Mouse (Mus musculus) left cerebral cortex, adult 11 months (tissue): ENCODE measurements around the gene Klc3.

ENCODE experiments used
- DNase-seq: peaks from one replicate; pipeline ENCODE4 v3.0.0; 2022; ENCODE audit warnings: low spot score

Klc3 gene

DNA sequence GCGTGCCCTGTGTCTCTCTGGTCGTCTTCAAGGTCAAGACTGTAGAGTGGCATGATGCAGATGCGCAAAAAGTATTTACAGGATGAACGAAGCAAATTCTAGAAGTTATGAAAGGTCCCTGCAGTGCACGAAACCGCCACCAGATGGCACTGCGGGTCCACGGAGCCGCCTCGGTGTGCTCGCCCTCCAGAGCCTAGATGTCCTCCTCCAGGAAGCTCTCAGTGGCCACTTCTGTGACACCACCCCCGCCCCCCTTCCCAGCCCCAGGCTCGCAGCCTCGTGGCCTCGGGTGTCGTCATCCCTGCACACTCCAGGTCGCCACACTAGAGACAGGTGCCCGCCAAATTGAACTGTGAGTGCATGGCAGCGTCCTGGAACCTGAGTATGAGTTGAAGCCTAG lies 1.5 kb upstream of the Klc3 start:
- no peak for DNase-seq

DNA sequence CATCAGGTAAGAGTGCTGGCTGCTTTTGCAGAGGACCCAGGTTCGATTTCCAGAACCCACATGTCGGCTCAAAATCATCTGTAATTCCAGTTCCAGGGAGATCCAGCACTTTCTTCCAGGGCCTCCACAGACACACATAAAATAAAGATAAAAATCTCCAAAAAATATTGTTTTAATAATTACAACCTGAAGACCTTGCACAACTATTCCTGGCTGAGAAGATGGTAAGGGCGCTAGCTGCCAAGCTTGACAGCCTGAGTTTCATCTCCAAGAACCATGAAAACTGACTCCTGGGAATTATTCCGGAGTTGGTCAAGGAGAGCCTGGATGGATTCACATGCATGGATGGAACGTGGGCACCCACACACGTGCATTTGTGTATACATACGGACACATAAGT lies 572 bp upstream of the Klc3 start, which contains the start of gene Ckm:
Gene Ckm (plus strand): TSS at position 301 of the 400 bp plus-strand sequence.
- no peak for DNase-seq

DNA sequence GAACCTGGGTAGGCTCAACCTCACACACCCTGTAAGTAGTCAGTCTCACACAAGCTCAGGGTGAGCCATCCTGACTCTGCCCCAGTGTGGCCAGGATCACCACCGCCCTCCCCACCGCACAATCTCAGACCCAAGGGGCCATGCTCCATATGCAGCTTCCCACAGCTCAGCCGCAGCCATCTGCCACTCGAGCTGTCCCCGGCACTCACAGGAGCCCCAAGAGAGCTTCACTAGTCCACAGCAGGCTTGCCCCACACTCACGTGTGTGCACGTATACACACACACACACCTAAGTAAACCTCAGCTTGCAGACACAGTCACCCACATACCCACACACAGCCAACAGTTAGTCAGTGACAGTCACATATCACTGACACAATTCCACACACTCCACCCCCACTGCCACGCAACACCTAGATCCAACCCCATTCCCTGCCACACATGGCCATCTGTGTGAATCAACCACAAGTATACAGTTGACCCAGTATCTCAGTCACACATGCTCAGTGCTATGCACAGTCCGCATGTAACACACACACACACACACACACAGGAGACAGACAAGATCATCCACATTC lies 1.3 kb downstream of the Klc3 start:
- DNase-seq: no peak

DNA sequence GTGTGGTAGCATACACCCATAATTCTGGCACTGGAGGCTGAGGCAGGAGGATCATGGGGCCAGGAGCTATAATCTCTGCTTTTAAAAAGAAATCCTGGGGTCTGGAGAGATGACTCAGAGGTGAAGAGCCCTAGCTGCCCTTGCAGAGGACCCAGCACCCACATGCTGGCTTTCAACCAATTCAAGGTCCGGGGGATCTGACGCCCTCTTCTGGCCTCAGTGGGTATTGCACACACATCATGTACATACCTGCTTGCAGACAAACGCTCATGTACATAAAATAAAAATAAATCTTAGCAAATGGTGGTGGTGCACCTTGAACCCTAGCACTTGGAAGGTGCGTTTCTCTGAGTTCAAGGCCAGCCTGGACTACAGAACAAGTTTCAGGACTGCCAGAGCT lies 3.0 kb downstream of the Klc3 start:
- no peak for DNase-seq

DNA sequence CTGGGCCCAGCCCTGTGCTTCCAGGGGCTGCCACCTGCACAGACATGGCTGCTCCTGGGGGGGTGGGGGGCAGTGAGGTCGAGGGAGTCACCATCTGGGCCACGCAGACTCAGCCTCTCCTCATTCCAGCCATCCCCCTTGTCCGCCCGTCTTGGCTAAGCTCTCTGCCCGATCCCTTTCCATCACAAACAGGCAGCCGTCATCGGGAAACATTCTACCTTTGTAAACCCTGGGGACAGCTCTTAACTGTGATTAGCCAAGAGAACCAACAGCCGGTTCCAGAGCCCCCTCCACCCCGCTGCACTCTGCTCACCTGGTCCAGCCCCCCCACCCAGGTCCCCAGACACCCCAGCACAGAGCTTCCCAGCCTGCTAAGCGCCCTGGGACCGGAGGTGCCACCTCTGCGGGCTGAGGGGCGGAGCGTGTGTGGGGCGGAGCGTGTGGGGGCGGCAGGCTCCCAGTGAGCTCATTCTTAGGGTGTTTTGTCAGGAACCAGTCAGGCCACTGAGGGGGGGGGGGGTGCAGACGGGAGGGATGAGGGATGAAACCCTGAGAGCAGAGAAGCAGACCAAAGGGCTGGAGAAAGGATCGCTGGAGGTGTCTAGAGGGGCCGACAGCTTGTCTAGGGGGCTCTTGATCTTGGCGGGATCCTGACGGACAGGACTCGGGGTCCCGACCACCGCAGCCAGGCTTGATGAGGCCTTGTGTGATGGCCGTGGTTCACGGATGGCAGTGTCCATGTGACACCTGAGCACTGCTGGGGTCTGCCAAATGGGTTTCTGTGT lies 4.2 kb downstream of the Klc3 start:
- DNase-seq: no peak

DNA sequence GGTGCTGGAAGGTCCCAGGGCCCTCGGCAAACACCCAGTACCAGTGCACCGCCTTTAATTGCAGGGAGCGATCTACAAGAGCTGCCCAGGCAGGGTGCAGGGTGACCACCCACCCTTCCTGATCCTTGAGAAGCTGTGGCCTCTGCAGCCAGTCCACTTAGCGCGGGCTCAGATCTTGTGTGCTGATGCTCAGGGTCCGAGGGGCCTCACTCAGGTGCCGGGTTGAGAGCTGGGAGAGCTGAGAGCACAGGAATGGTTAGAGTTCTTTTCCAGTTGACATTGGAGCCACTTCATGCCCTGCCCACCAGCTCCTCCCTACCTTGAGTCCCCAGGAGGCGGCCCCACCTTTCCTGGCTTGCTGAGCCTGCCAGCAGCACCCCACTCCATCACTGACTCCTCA lies 9.4 kb downstream of the Klc3 start:
- no peak for DNase-seq

DNA sequence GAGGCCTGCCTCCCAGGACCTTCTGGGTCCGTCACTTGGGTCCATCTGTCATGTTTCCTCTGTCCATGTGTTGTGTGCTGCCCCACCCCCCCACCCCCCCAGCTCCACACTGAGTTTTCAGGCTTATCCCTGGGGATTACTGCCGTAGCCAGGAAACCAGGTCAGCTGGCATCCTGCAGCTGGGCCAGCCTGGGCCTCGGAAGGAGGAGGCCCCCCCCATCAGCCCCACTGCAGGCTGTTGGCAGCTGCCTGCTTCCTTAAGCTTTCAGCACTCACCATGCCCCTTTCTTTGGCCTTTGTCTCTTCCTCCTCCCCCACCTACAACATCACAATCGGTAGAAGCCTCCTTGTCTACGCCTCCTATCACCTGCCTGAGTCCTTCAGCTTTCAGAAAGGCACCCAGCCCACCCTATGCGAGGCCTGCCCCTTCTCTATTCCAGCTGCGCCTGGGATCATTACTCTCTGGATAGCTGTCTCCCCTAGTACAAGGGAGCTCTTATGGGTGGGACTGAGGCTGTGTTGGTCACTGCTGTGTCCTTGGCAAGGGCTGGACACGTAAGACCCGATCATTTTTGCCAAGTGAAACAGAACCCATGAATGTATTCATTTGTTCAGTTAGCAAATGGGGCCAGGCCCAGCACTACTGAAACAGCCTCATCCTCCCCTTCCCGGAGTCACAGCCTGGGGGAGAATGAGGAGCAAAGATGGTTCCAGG lies 15.0 kb downstream of the Klc3 start:
- no peak for DNase-seq

DNA sequence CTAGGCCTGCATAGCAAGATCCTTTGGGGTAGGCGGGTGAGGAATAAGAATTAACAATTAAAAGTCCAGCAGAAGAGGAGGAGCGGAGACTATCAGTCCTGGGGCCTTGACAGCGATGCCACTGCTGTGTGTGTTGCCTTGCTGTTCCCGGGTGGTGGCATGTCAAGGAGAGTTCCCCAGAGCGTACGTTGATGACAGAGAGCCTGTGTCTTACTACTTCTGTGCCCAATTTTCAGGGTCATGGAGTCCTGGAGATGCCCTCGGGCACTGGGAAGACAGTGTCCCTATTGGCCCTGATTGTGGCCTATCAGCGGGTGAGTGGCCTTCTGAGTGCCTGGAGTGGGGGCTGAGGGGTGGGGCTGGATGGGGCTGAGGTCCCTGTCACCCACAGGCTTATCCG lies 20.2 kb downstream of the Klc3 start:
- no peak for DNase-seq

DNA sequence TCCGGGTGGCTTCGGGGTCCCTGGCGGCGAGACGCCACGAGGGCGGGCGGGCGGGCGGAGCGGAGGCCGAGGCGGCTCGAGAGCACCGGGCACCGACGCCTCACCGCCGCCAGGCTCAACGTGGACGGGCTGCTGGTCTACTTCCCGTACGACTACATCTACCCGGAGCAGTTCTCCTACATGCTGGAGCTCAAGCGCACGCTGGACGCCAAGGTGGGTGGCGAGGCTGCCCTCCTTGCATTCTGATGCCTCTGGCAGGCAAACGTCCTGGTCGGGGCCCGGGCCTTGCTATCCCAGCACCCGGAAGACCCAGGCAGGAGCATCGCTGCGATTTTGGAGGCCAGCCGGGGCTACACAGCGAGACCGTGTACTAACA lies 21.8 kb downstream of the Klc3 start:
- no peak for DNase-seq

DNA sequence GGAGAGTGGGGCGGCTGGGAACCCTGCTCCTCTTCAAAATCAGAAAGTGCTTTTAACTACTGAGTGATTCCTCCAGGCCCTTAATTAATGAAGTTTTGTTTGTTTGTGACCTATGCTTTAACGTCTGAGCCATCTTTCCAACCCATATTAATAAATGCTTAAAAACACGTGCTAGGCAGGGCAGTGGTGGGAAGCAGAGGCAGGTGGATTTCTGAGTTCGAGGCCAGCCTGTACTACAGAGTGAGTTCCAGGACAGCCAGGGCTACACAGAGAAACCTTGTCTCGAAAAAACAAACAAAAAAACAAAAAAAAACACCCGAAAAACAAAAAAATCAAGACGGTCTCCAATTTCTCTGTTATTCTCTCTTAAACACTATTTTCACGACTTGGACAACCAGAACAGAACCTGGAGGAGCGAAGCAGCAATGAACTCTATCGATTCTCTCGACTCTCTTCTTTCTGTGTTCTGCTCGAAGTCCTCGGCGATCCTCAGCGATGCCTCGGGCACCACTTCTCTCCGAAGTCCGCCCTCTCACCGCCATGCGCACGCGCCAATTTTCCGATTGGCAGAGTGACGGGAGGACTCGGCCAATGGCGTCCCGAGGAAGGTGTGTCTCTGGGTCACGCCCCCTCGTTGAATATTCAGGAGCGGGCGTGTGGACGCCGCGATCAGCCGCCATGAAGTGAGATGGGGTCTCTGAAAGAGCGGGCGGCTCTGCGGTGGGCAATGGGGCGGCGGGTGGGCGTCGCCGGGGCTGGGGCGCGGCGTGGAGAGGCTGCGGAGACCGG lies 22.3 kb downstream of the Klc3 start, which contains the start of gene Ercc2:
Gene Ercc2 (plus strand): TSS at position 634 of the 789 bp plus-strand sequence.
- peak; percentile 96 for DNase-seq

DNA sequence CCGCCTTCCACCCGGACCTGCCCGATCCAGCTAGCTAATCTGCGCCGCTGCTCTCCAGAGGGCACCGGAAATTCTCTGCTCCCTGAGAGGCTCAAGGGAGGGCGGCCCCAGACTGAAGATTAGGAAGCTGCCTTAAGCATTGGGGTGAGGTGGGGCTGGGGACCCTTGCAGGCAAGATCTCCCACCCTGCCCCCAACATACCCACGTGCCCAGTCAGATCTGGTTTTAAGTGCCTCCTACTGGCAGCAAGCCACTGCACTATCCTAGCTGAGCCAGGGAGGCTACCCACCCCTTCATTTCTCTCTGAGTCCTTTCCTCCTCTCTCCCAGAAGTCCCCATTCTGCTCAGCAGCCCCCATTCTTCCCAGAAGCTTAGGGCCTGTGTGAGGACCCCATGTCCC lies 25.9 kb downstream of the Klc3 start:
- DNase-seq: no peak

DNA sequence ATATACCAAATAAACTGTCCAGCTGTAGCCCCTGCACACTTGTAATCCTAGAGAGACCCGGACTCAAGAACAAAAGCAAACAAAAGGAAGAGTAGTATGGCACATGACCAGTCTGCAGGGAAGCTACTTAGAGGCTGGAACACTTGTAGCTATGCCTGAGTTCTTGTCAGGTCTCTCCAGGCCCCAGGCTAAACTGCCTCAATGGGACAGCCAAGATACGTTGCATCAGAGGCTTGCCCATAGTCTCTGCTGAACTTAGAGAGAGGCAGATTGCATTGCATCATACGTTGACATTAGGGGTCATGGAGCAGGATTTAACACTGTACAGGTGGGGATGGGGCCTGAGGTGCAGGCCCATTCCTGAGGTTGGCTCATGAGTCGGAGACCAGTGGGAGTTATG lies 27.9 kb downstream of the Klc3 start:
- no peak for DNase-seq

DNA sequence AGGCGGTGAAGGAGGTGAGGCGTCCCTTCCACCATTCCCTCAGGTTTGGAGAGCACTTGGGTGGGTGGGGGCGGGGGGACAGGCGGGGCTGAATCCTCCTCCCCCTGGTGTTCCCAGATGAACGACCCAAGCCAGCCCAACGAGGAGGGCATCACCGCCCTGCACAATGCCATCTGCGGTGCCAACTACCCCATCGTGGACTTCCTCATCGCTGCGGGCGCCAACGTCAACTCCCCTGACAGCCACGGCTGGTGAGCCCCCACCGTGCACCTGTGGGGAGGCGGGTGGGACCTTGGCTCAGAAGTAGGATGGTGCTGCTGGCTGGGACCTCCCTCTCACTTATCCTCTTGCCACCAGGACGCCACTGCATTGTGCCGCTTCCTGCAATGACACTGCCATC lies 28.5 kb downstream of the Klc3 start:
- no peak for DNase-seq

DNA sequence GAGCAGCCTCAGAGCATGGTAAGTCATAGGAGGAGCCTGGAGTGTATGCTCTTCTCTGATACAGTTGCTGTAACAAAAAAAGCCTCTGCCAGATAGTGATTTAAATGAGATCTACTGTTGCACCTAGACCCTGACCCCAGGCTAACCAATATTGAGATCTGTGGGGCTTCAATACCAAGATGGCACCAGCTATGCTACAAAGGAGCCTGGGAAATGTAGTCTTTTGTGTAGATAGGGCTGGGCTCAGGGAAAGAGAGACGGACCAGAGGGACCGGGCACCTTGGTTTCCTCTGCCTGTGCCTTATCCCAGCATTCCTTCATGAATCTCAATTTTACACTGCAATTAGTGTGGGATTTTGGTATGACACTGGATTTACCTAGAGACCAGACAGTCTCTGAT lies 30.5 kb downstream of the Klc3 start:
- DNase-seq: no peak

DNA sequence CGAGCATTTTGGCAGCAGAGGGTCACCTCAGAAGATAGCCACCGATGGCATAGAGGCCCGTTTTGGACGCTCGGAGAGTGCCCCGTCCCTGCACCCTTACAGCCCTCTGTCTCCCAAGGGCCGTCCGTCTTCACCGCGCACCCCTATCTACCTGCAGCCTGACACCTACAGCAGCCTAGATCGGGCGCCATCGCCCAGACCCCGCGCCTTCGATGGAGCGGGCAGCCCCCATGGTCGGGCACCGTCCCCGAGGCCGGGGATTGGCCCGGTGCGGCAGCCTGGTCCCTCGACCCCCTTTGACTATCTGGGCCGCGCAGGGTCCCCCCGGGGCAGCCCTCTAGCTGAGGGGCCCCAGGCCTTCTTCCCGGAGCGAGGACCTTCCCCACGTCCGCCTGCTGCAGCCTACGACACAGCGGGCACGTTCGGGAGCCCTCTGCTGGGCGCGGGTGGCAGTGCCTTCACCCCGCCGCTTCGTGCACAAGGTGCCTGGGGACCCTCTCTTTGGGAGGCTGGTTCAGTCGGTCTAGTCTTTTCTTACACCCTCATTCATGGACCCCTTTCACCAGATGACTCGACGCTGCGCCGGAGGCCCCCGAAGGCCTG lies 34.0 kb downstream of the Klc3 start:
- DNase-seq: no peak

DNA sequence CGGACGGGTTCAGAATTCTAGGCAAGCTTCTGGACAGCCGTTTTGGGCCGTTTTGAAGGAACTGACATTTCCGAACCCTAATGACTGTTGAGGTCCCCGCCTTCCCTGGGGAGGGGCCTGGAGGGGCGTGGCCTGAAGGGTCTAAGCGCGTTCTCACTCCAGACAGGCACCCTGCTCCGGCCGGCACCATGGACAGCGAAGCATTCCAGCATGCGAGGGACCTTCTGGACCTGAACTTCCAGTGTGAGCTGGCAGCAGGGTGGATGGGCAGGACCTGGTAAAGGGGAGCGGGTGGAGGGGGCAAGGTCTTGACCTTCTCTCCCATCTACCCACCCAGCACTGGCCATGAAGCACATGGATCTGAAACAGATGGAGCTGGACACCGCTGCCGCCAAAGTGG lies 35.5 kb downstream of the Klc3 start:
- no peak for DNase-seq

DNA sequence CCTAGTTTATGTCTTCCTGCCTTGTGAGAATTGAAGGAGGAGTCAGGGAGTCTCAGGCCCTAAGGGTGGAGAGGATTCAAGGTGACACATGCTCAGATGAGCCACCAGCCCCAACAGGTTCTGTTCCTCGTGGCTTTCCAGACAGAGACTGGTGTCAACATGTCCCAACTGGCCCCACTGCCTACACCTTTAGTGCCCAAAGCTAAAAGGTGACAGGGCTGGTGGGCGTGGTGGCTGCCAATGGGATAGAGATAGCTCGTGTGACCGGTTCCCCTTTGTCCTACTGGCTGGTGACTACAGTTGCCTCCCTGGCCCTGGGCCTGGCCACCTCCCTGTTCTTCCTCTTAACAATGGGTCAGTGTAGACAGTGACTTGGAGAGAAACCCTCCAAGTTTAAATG lies 38.5 kb downstream of the Klc3 start:
- DNase-seq: no peak

DNA sequence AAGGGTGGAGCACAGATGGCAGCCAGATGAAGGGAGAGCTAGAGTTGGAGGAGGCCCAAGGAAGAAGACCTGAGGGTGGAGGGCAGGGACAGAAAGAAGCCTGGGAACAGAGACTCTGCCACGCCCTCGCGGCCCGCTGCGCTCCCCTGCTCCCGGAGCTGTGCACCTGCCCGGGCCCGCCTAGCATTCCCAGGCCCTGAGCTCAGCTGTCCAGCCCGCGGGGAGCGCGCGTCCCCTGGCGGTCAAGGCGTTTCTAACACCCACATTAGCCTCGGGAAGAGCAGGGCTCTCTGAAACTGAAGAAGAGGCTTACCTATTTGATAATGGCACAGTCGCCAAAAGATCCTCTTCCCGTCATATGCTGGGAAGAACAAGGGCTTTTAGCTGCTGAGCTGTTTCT lies 40.0 kb downstream of the Klc3 start:
- DNase-seq: no peak

DNA sequence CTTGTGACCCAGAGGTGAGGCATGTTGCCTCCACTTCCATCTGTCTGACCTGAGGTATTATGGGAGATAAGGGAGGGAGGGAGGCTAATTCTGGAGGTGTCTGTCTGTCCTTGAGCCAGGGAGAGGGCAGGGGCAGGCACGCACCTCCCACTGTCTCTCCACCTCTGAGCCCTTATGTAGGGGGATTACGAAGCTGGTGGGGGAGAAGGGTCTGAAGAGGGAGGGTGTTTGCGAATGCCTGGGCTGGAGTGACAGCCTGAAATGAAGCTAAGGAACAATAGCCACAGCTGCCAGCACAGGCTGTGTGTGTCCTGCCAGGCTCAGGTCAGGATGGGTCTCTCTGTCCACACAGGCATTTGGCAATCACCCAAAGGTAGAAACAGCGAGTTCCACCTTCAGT lies 41.6 kb downstream of the Klc3 start:
- no peak for DNase-seq

DNA sequence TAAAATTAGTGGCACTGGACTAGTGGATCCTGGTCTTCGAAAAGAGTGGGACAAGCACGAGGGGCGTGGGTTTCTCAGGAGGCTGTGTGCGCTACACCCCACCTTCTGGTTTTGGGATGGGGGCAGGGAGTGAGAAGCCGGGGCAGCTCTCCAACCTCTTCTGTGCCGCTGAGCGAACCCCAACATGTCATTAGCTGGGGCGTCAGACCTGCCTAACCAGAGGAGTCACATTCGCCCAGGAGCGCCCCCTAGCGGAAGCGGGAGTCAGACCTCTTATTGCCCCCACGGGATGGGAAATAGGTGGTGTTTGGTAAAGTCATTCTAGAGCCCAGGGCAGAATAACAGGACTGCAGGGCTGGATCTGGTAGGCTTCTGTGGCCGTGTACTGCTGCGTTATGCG lies 42.2 kb downstream of the Klc3 start:
- DNase-seq: no peak

DNA sequence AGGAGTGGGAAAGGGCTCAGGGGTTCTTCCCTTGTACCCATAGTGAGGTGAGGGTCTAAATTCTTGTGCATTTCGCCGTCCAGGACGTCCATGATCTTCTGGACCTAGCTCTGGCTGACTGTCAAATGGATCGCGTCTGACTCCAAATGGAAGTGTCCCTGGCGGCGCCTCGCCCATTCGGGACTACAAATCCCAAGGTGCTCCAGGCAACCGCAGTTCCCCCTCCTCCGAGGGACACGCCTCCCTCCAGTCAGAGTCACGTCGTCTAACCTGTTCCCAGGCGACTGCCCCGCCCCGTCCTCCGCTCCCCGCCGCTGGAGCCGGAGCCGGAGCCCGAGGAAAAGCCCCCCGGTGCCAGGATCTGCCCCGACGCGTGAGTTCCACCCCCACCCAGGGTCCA lies 43.0 kb downstream of the Klc3 start:
- peak; percentile 85 for DNase-seq
